Mouse (Mus musculus) liver (tissue): ENCODE results near the gene D330020A13Rik.

Source experiments
- DNase-seq: peaks from one replicate; pipeline ENCODE4 v3.0.0-alpha.2; 2020; ENCODE audit warnings: mixed read lengths

D330020A13Rik gene

DNA sequence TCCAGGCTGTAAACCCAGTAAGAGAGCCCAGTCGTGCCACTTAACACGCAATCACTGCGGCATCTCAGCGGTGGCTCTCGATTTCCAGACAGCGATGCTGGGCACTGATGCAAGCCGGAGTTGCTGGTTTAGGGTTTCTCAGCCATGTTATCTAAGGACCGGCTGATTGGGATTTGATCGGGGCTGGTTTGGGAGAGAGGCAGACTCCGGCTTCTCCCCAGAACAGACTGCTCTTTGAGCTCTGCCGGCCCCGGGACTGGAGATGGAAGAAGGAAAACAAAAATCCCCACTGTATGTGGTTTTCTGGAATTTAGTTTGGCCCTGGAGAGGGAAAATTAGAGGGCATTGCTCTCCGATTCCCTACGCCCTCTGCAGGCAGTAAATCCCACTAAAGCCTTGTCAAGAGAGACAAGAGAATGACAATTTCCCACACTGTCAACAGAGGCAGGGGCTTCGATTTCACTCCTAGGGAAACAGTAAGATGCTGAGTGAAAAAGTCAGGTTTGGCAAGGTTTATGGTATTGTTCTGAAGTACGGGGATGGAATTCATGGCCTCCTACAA is 8.7 kb downstream of the D330020A13Rik start:
- no peak for DNase-seq

DNA sequence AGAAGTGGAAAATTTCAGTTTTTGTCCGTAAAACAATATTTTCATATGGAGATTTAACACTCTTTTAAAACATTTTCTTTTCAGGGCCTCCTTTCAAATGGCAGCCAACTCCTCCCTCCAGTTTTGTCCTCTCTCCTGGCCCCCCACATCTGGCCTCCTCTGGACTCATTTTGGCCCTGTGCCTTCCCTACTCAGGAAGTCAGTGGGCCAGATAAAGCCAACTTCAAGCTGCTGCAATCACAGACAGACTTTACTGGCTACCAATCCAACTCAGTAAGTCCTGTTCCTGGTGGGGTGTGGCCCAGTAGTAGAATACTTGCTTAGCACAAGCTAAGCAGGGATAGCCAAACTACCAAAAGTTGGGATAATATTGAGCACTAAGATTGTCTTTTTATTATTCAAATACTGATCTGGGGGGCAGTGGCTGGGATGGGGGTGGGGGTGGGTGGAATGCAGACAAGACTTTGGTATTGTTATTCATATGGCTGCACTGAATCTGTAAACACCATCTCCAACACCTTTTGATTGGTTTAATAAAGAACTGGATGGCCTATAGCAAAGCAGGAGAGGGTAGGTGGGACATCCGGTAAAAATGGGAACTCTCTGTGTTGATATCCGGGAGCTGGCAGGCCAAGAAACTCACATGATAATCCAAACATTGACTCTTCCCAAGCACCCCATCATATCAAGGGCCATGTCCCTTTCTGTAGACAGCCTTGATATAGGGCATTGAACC is 12.9 kb downstream of the D330020A13Rik start:
- DNase-seq = no peak

DNA sequence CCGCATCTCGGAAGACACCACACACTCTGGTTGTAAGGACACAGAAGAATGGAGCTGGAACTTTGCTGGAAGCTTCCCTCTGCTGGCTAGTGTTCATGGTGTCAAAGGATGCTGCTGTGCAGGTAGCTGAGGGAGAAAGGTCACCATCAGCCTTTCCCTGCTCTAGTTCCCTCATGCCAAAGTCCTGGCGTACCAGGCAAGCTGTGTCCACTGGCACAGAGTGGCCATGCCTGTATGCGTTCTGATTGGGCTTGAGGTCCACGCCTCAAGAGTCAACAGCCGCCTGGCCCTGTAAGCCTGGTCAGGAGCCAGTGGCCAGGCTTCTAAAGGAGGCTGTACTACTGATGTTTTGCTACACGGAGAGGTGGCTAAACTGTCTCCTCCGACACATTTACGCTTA is 15.2 kb downstream of the D330020A13Rik start:
- no peak for DNase-seq

GRCm38 (mm10) chr6:120309787-120310186 is 15.6 kb downstream of the D330020A13Rik start:
- DNase-seq = no peak

DNA sequence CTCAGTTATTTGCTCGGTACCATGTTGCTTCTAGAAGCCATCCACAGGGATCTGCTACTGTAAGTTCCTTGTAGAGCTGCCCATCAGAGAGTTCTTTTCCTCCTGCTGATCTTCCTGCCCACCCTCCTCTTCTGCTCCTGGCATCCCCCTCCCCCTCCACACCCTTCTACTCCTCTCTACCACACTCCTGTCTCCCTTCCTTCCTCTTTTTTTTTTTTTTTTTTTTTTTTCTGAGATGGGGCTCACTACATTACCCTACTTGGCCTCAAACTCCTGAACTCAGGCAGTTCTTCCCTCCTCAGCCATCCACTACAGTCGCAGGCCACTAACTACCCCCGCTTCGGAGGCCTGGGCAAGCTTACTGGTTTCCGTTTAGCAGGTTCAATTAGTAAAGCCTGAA is 18.3 kb downstream of the D330020A13Rik start:
- no peak for DNase-seq

GRCm38 (mm10) chr6:120318303-120318940 is 24.3 kb downstream of the D330020A13Rik start:
- DNase-seq = no peak

DNA sequence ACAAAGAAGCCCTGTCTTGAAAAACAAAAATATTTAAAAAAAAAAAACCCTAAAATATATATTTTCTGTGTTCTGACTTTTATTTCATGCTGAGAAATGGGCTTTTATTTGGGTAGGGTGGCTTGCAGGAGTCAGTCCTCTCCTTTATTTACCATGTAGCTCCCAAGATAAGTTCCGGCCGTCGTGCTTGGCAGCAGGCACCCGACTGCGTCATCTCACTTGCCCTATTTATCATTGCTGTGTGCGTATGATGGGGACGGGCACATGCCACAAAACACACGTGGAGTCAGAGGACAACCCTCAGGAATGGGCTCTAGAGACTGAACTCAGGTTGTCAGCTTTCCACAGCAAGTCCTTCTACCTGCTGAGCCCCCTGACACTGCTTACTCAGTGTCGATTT is 25.0 kb downstream of the D330020A13Rik start:
- no peak for DNase-seq

DNA sequence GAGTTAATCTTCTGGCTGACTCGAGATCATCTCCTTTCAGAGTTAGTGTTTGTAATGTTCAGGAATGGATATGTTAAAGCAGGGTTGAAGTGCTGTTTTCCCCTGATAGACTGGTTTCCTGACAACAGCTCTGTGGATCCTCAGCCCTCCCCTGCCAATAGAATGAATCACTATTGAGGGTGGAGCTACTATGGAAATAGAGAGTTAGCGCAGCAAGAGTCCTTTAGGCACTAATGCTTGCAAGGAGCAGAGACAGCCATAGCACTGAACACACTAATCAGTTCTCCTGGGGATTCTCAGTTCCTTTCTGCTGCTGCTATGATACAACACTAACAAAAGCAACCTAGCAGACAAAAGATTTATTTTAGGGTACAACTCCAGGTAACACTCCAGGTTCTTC is 26.2 kb downstream of the D330020A13Rik start:
- no peak for DNase-seq

DNA sequence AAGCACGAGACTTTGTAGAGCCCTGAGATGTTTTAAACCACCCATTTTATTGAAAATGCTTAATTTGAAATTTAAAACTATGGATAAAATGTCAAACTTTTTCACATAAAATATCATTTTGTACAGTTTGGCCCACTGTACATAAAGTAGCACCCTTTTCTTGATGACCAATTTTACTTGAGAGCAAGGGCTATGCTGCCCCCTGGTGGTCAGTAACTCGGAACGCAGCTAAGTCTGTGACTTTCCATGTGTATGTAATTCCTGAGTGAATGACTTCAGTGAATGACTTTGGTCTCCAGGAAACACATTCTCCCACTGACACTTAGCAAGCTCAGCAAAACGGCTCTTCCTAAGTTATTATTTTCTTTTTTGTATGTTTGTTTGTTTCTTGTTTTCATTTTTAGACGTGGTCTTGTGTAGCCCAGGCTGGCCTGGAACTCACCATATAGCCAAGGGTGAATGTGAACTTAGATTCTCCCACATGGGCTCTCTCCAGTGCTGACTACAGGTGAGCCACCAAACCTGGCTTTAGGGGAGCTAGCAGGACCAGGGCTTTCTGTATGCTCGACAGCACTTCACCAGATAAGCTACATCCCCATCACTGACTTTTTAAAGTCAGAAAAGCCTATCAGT is 30.2 kb downstream of the D330020A13Rik start:
- DNase-seq = peak; percentile 74

DNA sequence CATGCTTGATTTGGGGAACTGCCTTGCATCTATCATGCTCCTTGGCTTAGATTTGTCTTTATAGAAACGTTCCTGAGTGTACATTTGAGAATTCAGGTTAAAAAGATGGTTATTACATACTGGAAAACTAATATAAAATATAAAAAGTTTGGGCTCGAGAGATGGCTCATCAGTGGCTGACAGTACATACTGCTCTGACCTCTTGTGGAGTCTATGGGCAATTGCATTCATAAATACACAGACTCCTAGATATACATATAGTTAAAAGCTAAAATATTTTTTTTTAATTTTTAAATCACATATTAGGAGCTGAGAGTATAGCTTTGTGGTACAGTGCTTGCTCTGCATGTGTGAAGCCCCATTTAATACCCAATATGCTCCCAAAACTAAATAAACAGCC is 38.2 kb downstream of the D330020A13Rik start:
- no peak for DNase-seq

DNA sequence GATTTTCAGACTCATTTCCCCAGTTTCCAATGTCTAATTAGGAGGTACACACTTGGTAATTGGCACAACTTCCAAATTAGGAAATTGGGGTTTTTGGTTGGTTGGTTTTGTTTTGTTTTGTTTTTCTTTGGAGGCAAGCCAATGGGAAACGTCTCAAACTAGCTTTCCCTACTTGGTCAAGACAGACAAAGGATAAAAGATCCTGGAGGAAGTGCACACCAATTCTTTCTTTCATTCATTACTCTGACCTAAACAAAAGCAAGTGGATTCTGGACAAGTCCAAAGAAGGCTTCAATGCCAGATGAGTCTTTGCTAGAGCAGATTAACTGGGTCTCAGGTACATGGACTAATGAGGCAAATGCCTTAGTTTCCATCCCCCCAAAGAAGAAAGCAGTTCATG is 49.8 kb downstream of the D330020A13Rik start:
- DNase-seq = no peak
